Mouse (Mus musculus) G1E (cell line): ENCODE results near the gene 4930539E08Rik. TPM values are rescaled to one million over a fixed set of nuclear protein-coding genes. Genes with fewer than 3 reads are reported as not detected.
A peak's percentile ranks its signal among the peaks of the same experiment; 100 is the strongest.

Experiments used
- ATAC-seq: 2 replicates; pipeline ENCODE4 v1.8.0; 2016; ENCODE audit warnings: mild to moderate bottlenecking; ENCODE audit not compliant: insufficient number of reproducible peaks, poor library complexity, low FRiP score, severe bottlenecking; ENCODE audit errors: extremely low read depth
- DNase-seq: peaks from one replicate; pipeline ENCODE4 v3.0.0; 2012; ENCODE audit warnings: low spot score
- H3K27me3 ChIP-seq: 2 replicates; pipeline ENCODE4 v1.6.1; 2012; ENCODE audit warnings: mild to moderate bottlenecking, low read length, inconsistent platforms; ENCODE audit not compliant: insufficient read depth
- H3K36me3 ChIP-seq: replicated peaks from 2 replicates; pipeline ENCODE3; 2012; ENCODE audit warnings: mild to moderate bottlenecking, inconsistent platforms
- H3K4me1 ChIP-seq: 2 replicates; pipeline ENCODE4 v1.6.1; 2012; ENCODE audit warnings: low read depth, low read length, inconsistent platforms, mixed read lengths; ENCODE audit not compliant: insufficient read depth
- H3K4me3 ChIP-seq: 2 replicates; pipeline ENCODE4 v1.5.1; 2012; ENCODE audit warnings: low read depth, mild to moderate bottlenecking, inconsistent platforms, low read length, moderate library complexity, mixed read lengths
- H3K9me3 ChIP-seq: replicated peaks from 2 replicates; pipeline ENCODE4 v1.6.1; 2012; ENCODE audit warnings: inconsistent platforms
- CTCF ChIP-seq: IDR thresholded peaks from 2 replicates; pipeline ENCODE4 v1.5.1; 2012; ENCODE audit warnings: low read depth, low read length, inconsistent platforms, mixed read lengths
- GATA1 ChIP-seq: IDR thresholded peaks from 2 replicates; pipeline ENCODE4 v1.6.1; 2012; ENCODE audit warnings: borderline replicate concordance, low read length, inconsistent platforms, mixed read lengths
- GATA2 ChIP-seq: IDR thresholded peaks from 2 replicates; pipeline ENCODE4 v1.6.1; 2012; ENCODE audit warnings: low read depth, low read length, inconsistent platforms, borderline replicate concordance
- POLR2AphosphoS5 ChIP-seq: IDR thresholded peaks from 2 replicates; pipeline ENCODE4 v1.6.1; 2012; ENCODE audit warnings: low read depth, low read length, inconsistent platforms; ENCODE audit not compliant: insufficient replicate concordance
- TAL1 ChIP-seq: conservative IDR thresholded peaks from 2 replicates; pipeline ENCODE4 v1.6.1; 2012; ENCODE audit warnings: low read depth, low read length, inconsistent platforms, mixed read lengths
- polyA plus RNA-seq: library from polyadenylated mRNA; stranded (reverse); fragments of >175 nt; gene quantifications from 2 replicates; pipeline ENCODE4 v1.2.3, GENCODE M21; 2012
- total RNA-seq, 2 experiments: library from RNA; stranded (forward) in 1 of 2; stranded (reverse) in 1 of 2; fragments of 200-1000 nt in 1 of 2; fragments of >200 nt in 1 of 2; fragmentation: Nextera tagmentation in 1 of 2; gene quantifications; 2 replicates each; pipeline ENCODE4 v1.2.3; 2014 to 2017

The 4930539E08Rik gene
- total and polyA plus RNA-seq, 3 experiments, result 0.11 TPM; not detected in 2

- no peaks in the 10 kb centered on the region for H3K9me3 ChIP-seq
- no peaks in the 10 kb centered on the region; the same call in 1 of the 2 replicates for H3K4me1 ChIP-seq
- DNase-seq (no peak), ATAC-seq (no peak)
- peaks cover 34% of the 10 kb centered on the region; the same call in 1 of the 2 replicates for H3K27me3 ChIP-seq
- no peaks in the 10 kb centered on the region for H3K36me3 ChIP-seq
- H3K4me3 ChIP-seq, result no peak overlapping the region
- TF ChIP-seq GATA1, result no peak
- no peak for TF ChIP-seq TAL1
- TF ChIP-seq POLR2AphosphoS5, result no peak
- TF ChIP-seq CTCF, result no peak
- no peak for TF ChIP-seq GATA2
These were observed 59.1 kb downstream of the 4930539E08Rik start for GRCm38 (mm10) chr17:28856030-28856429.

- DNase-seq, result no peak
- no peak for TF ChIP-seq TAL1
- TF ChIP-seq CTCF, result peak; percentile 60
- H3K36me3 ChIP-seq, result no peaks in the 10 kb centered on the region
- H3K27me3 ChIP-seq, result peaks cover 36% of the 10 kb centered on the region; the same call in 1 of the 2 replicates
- no peak overlapping the region for H3K4me3 ChIP-seq
- H3K4me1 ChIP-seq, result no peaks in the 10 kb centered on the region; the same call in 1 of the 2 replicates
- no peak for ATAC-seq
- no peaks in the 10 kb centered on the region for H3K9me3 ChIP-seq
These were observed 59.8 kb downstream of the 4930539E08Rik start for GRCm38 (mm10) chr17:28855166-28855885.

GRCm38 (mm10) chr17:28854377-28854776 lies 60.7 kb downstream of the 4930539E08Rik start:
- no peak overlapping the region for H3K4me3 ChIP-seq
- H3K36me3 ChIP-seq, result no peaks in the 10 kb centered on the region
- H3K4me1 ChIP-seq, result no peaks in the 10 kb centered on the region; the same call in 1 of the 2 replicates
- H3K9me3 ChIP-seq, result no peaks in the 10 kb centered on the region
- no peak for ATAC-seq
- DNase-seq, result no peak
- H3K27me3 ChIP-seq, result peaks cover 35% of the 10 kb centered on the region; the same call in 1 of the 2 replicates
- TF ChIP-seq TAL1 (no peak), CTCF (no peak), POLR2AphosphoS5 (no peak), GATA1 (no peak), GATA2 (no peak)

GRCm38 (mm10) chr17:28850511-28850910 lies 64.6 kb downstream of the 4930539E08Rik start:
- Histone ChIP-seq H3K4me1 (peaks cover 24% of the 10 kb centered on the region), H3K36me3 (no peaks in the 10 kb centered on the region), H3K27me3 (peaks cover 13% of the 10 kb centered on the region; the same call in 1 of the 2 replicates), H3K4me3 (no peak overlapping the region), H3K9me3 (no peaks in the 10 kb centered on the region)
- no peak for DNase-seq
- ATAC-seq, result no peak
- TF ChIP-seq CTCF, result no peak
- TF ChIP-seq TAL1, result no peak
- no peak for TF ChIP-seq POLR2AphosphoS5
- TF ChIP-seq GATA2, result no peak
- TF ChIP-seq GATA1, result no peak

GRCm38 (mm10) chr17:28846974-28847617 lies 68.0 kb downstream of the 4930539E08Rik start:
- TF ChIP-seq CTCF, result no peak
- TF ChIP-seq TAL1, result 0 out of 2 replicates have a peak, but pooled peaks have one; percentile 7
- TF ChIP-seq GATA1, result no peak
- no peaks in the 10 kb centered on the region for H3K36me3 ChIP-seq
- no peaks in the 10 kb centered on the region for H3K9me3 ChIP-seq
- peak overlapping the region; percentile 28; the same call in 1 of the 2 replicates for H3K4me3 ChIP-seq
- ATAC-seq (peak; percentile 45; the same call in 1 of the 2 replicates), DNase-seq (peak; percentile 54)
- peaks cover 26% of the 10 kb centered on the region for H3K4me1 ChIP-seq
- H3K27me3 ChIP-seq, result peaks cover 7% of the 10 kb centered on the region; the same call in 1 of the 2 replicates

Other genes with a start within 250 kb of the 4930539E08Rik start
- gene Slc26a8, start 225.1 kb downstream of the 4930539E08Rik start, total RNA-seq (2014; fragmentation: Nextera tagmentation), result 2.5 and 3.2 TPM in 2 replicates
- gene Slc26a8, start 225.1 kb downstream of the 4930539E08Rik start, total RNA-seq (2017), result 0.22 and 1.1 TPM in 2 replicates
- gene Slc26a8, start 225.1 kb downstream of the 4930539E08Rik start, polyA plus RNA-seq, result 0.10 and 0.24 TPM in 2 replicates
- 61.3 and 72.1 TPM in 2 replicates for gene Mapk14, start 224.0 kb downstream of the 4930539E08Rik start, total RNA-seq (2014; fragmentation: Nextera tagmentation)
- gene Mapk14, start 224.0 kb downstream of the 4930539E08Rik start, total RNA-seq (2017), result 67.4 and 73.2 TPM in 2 replicates
- gene Mapk14, start 224.0 kb downstream of the 4930539E08Rik start, polyA plus RNA-seq, result 55.9 and 79.6 TPM in 2 replicates
- 5.0 and 5.6 TPM in 2 replicates for gene AC170998.1, start 189.2 kb downstream of the 4930539E08Rik start, total RNA-seq (2014; fragmentation: Nextera tagmentation)
- 1.3 and 2.8 TPM in 2 replicates for gene AC170998.1, start 189.2 kb downstream of the 4930539E08Rik start, total RNA-seq (2017)
- not detected in 2 replicates for gene AC170998.1, start 189.2 kb downstream of the 4930539E08Rik start, polyA plus RNA-seq
- not detected in 2 replicates for gene Mapk13, start 146.0 kb downstream of the 4930539E08Rik start, total RNA-seq (2014; fragmentation: Nextera tagmentation)
- 0.22 TPM in 1 of 2 replicates, not detected in the other for gene Mapk13, start 146.0 kb downstream of the 4930539E08Rik start, total RNA-seq (2017)
- gene Mapk13, start 146.0 kb downstream of the 4930539E08Rik start, polyA plus RNA-seq, result not detected in 2 replicates
- 62.4 and 87.3 TPM in 2 replicates for gene Brpf3, start 114.2 kb downstream of the 4930539E08Rik start, total RNA-seq (2014; fragmentation: Nextera tagmentation)
- gene Brpf3, start 114.2 kb downstream of the 4930539E08Rik start, total RNA-seq (2017), result 3.4 and 5.7 TPM in 2 replicates
- gene Brpf3, start 114.2 kb downstream of the 4930539E08Rik start, polyA plus RNA-seq, result 29.1 and 30.9 TPM in 2 replicates
- gene Pnpla1, start 56.9 kb downstream of the 4930539E08Rik start, total RNA-seq (2014; fragmentation: Nextera tagmentation), result not detected in 2 replicates
- gene Pnpla1, start 56.9 kb downstream of the 4930539E08Rik start, total RNA-seq (2017), result 0.06 TPM in 1 of 2 replicates, not detected in the other
- not detected in 2 replicates for gene Pnpla1, start 56.9 kb downstream of the 4930539E08Rik start, polyA plus RNA-seq
- gene Pxt1, start 28.5 kb upstream of the 4930539E08Rik start, total RNA-seq (2014; fragmentation: Nextera tagmentation), result 0.73 TPM in 1 of 2 replicates, not detected in the other
- gene Pxt1, start 28.5 kb upstream of the 4930539E08Rik start, total RNA-seq (2017), result not detected in 2 replicates
- gene Pxt1, start 28.5 kb upstream of the 4930539E08Rik start, polyA plus RNA-seq, result 0.23 and 0.29 TPM in 2 replicates
- 47.3 and 66.3 TPM in 2 replicates for gene Kctd20, start 36.6 kb upstream of the 4930539E08Rik start, total RNA-seq (2014; fragmentation: Nextera tagmentation)
- 42.7 and 51.0 TPM in 2 replicates for gene Kctd20, start 36.6 kb upstream of the 4930539E08Rik start, total RNA-seq (2017)
- gene Kctd20, start 36.6 kb upstream of the 4930539E08Rik start, polyA plus RNA-seq, result 91.6 and 123 TPM in 2 replicates
- gene Stk38, start 92.7 kb upstream of the 4930539E08Rik start, total RNA-seq (2014; fragmentation: Nextera tagmentation), result 206 and 234 TPM in 2 replicates
- 73.5 and 82.7 TPM in 2 replicates for gene Stk38, start 92.7 kb upstream of the 4930539E08Rik start, total RNA-seq (2017)
- gene Stk38, start 92.7 kb upstream of the 4930539E08Rik start, polyA plus RNA-seq, result 97.6 and 107 TPM in 2 replicates
- 258 and 296 TPM in 2 replicates for gene Srsf3, start 117.3 kb upstream of the 4930539E08Rik start, total RNA-seq (2014; fragmentation: Nextera tagmentation)
- 658 and 771 TPM in 2 replicates for gene Srsf3, start 117.3 kb upstream of the 4930539E08Rik start, total RNA-seq (2017)
- 37.7 and 174 TPM in 2 replicates for gene Srsf3, start 117.3 kb upstream of the 4930539E08Rik start, polyA plus RNA-seq
- gene Cdkn1a, start 175.7 kb upstream of the 4930539E08Rik start, total RNA-seq (2014; fragmentation: Nextera tagmentation), result 224 and 234 TPM in 2 replicates
- 18.9 and 21.4 TPM in 2 replicates for gene Cdkn1a, start 175.7 kb upstream of the 4930539E08Rik start, total RNA-seq (2017)
- gene Cdkn1a, start 175.7 kb upstream of the 4930539E08Rik start, polyA plus RNA-seq, result 123 and 145 TPM in 2 replicates
- gene Rab44, start 198.8 kb upstream of the 4930539E08Rik start, total RNA-seq (2014; fragmentation: Nextera tagmentation), result 20.5 and 23.0 TPM in 2 replicates
- gene Rab44, start 198.8 kb upstream of the 4930539E08Rik start, total RNA-seq (2017), result 67.8 and 72.8 TPM in 2 replicates
- 11.6 and 13.3 TPM in 2 replicates for gene Rab44, start 198.8 kb upstream of the 4930539E08Rik start, polyA plus RNA-seq